ENCODE assay signal across 16 mouse cellular contexts in genomic region chr1:56286386-56287045, GRCm38 (mm10).
DNase-seq lines count a peak whose midpoint lies in the region; ATAC-seq and TF ChIP-seq lines count a peak whose summit lies in the region.
"Had no signal": no experiment of that assay in that cellular context is flagged by ENCODE, and none has a peak within 500 bp of the region (broad histone marks: within the 10 kb centered on the region; RNA-seq: fewer than 3 reads in every experiment).

No protein-coding gene starts in this region.

- no peak overlapping the region for H3K4me3 ChIP-seq in liver, embryonic 16.5 days (ENCODE audit: low read depth, low read length)
- no peak overlapping the region for H3K4me3 ChIP-seq in liver, embryonic 11.5 days (ENCODE audit: low read depth, low read length)
- H3K4me3 ChIP-seq in embryonic facial prominence, embryonic 11.5 days (ENCODE audit: low read depth, low read length) = no peak overlapping the region
- no peak overlapping the region for H3K4me3 ChIP-seq in kidney, embryonic 14.5 days (ENCODE audit: low read length)
- no peak overlapping the region for H3K4me3 ChIP-seq in intestine, postnatal 0 days (ENCODE audit: low read depth, low read length)
- H3K4me3 ChIP-seq: forebrain, embryonic 15.5 days; limb, embryonic 10.5 days had no signal

- H3K9me3 ChIP-seq in liver, embryonic 16.5 days (replicated peaks; ENCODE audit: control insufficient read depth, low read length) = no peaks in the 10 kb centered on the region
- H3K9me3 ChIP-seq in liver, embryonic 11.5 days (ENCODE audit: control insufficient read depth, low read length) = no peaks in the 10 kb centered on the region
- no peaks in the 10 kb centered on the region for H3K9me3 ChIP-seq in embryonic facial prominence, embryonic 11.5 days (replicated peaks; ENCODE audit: control insufficient read depth, low read length)
- H3K9me3 ChIP-seq in kidney, embryonic 14.5 days (ENCODE audit: control insufficient read depth, low read length) = no peaks in the 10 kb centered on the region
- no peaks in the 10 kb centered on the region for H3K9me3 ChIP-seq in intestine, postnatal 0 days (ENCODE audit: control insufficient read depth)
- H3K9me3 ChIP-seq: forebrain, embryonic 15.5 days; limb, embryonic 10.5 days had no signal

- H3K4me2 ChIP-seq in liver, embryonic 16.5 days (ENCODE audit: low read depth, low read length) = peak overlapping the region; percentile 6; the same call in 1 of the 2 replicates
- no peak overlapping the region for H3K4me2 ChIP-seq in liver, embryonic 11.5 days
- H3K4me2 ChIP-seq in embryonic facial prominence, embryonic 11.5 days (ENCODE audit: low read depth, low read length) = no peak overlapping the region
- H3K4me2 ChIP-seq in kidney, embryonic 14.5 days (replicated peaks; ENCODE audit: low read depth, low read length) = no peak overlapping the region
- no peak overlapping the region for H3K4me2 ChIP-seq in intestine, postnatal 0 days (replicated peaks; ENCODE audit: low read depth)
- H3K4me2 ChIP-seq: forebrain, embryonic 15.5 days had no signal

- H3K27me3 ChIP-seq in liver, embryonic 16.5 days (ENCODE audit: control insufficient read depth, insufficient read depth, low read depth, low read length) = no peaks in the 10 kb centered on the region
- H3K27me3 ChIP-seq in liver, embryonic 11.5 days (replicated peaks; ENCODE audit: control insufficient read depth, insufficient read depth, low read length) = no peaks in the 10 kb centered on the region
- no peaks in the 10 kb centered on the region for H3K27me3 ChIP-seq in embryonic facial prominence, embryonic 11.5 days (ENCODE audit: control insufficient read depth, insufficient read depth, low read length)
- peaks cover 5% of the 10 kb centered on the region for H3K27me3 ChIP-seq in kidney, embryonic 14.5 days (ENCODE audit: control insufficient read depth, insufficient read depth, low read length)
- H3K27me3 ChIP-seq in intestine, postnatal 0 days (replicated peaks; ENCODE audit: control insufficient read depth, insufficient read depth, low read length) = no peaks in the 10 kb centered on the region
- H3K27me3 ChIP-seq: forebrain, embryonic 15.5 days had no signal

- no peaks in the 10 kb centered on the region for H3K36me3 ChIP-seq in liver, embryonic 16.5 days (ENCODE audit: control insufficient read depth, insufficient read depth)
- no peaks in the 10 kb centered on the region for H3K36me3 ChIP-seq in liver, embryonic 11.5 days (ENCODE audit: control insufficient read depth, insufficient read depth, low read length)
- no peaks in the 10 kb centered on the region for H3K36me3 ChIP-seq in embryonic facial prominence, embryonic 11.5 days (replicated peaks; ENCODE audit: control insufficient read depth, insufficient read depth, low read depth, low read length)
- H3K36me3 ChIP-seq in kidney, embryonic 14.5 days (ENCODE audit: control insufficient read depth, insufficient read depth, low read length) = no peaks in the 10 kb centered on the region
- H3K36me3 ChIP-seq in intestine, postnatal 0 days (ENCODE audit: control insufficient read depth, insufficient read depth) = no peaks in the 10 kb centered on the region
- H3K36me3 ChIP-seq: forebrain, embryonic 15.5 days; limb, embryonic 10.5 days had no signal

- ATAC-seq in liver, embryonic 16.5 days (ENCODE audit: low read depth) = peak; percentile 41; the same call in 1 of the 2 replicates
- no peak for ATAC-seq in liver, embryonic 11.5 days (replicated peaks; ENCODE audit: low FRiP score)
- ATAC-seq in embryonic facial prominence, embryonic 11.5 days (replicated peaks; ENCODE audit: insufficient number of reproducible peaks, low FRiP score, low TSS enrichment, low read depth) = no peak; the same call in 1 of the 2 replicates
- peak; percentile 77; the same call in 1 of the 2 replicates for ATAC-seq in kidney, embryonic 14.5 days (ENCODE audit: low FRiP score, low TSS enrichment)
- ATAC-seq in intestine, postnatal 0 days = no peak
- ATAC-seq: CD4-positive, CD25-positive, alpha-beta regulatory T cell, adult 4 months; forebrain, embryonic 15.5 days had no signal

- H3K27ac ChIP-seq in liver, embryonic 16.5 days (ENCODE audit: low read length) = no peak overlapping the region
- no peak overlapping the region for H3K27ac ChIP-seq in liver, embryonic 11.5 days (ENCODE audit: low read depth, low read length)
- H3K27ac ChIP-seq in embryonic facial prominence, embryonic 11.5 days (replicated peaks; ENCODE audit: low read depth, low read length) = no peak overlapping the region
- H3K27ac ChIP-seq in kidney, embryonic 14.5 days (ENCODE audit: low read depth, low read length) = no peak overlapping the region
- H3K27ac ChIP-seq in intestine, postnatal 0 days (ENCODE audit: low read depth, low read length) = no peak overlapping the region
- H3K27ac ChIP-seq: forebrain, embryonic 15.5 days; limb, embryonic 10.5 days; liver, embryonic 14.5 days had no signal

- no peak for TF ChIP-seq CTCF in intestine, postnatal 0 days (IDR thresholded peaks at IDR 0.05; ENCODE audit: low read depth)

- WGBS in liver, embryonic 16.5 days (ENCODE audit: insufficient replicate concordance) = 40% methylated on average over 12 of the region's 12 CpGs
- 56% methylated on average over 12 of the region's 12 CpGs for WGBS in liver, embryonic 11.5 days
- 19% methylated on average over 12 of the region's 12 CpGs for WGBS in embryonic facial prominence, embryonic 11.5 days
- WGBS in kidney, embryonic 14.5 days = 9% methylated on average over 12 of the region's 12 CpGs
- WGBS in intestine, postnatal 0 days = 26% methylated on average over 12 of the region's 12 CpGs

- H3K9ac ChIP-seq in liver, embryonic 16.5 days (ENCODE audit: low read depth, low read length) = no peak overlapping the region
- H3K9ac ChIP-seq in liver, embryonic 11.5 days (ENCODE audit: low read depth, low read length) = no peak overlapping the region
- H3K9ac ChIP-seq in embryonic facial prominence, embryonic 11.5 days (replicated peaks; ENCODE audit: low read length) = no peak overlapping the region
- H3K9ac ChIP-seq in kidney, embryonic 14.5 days (ENCODE audit: low read depth, low read length) = no peak overlapping the region
- no peak overlapping the region for H3K9ac ChIP-seq in intestine, postnatal 0 days (ENCODE audit: low read depth, low read length)
- H3K9ac ChIP-seq: forebrain, embryonic 15.5 days; liver, embryonic 14.5 days had no signal

- no peak for DNase-seq in liver, embryonic 11.5 days (ENCODE audit: low spot score)
- DNase-seq in embryonic facial prominence, embryonic 11.5 days (ENCODE audit: low spot score) = peak; percentile 59
- DNase-seq in yolk sac, embryonic 10.5 days (ENCODE audit: low spot score) = peak; percentile 78
- DNase-seq in layer of hippocampus, postnatal 36 days = no peak
- DNase-seq: cerebellum, postnatal 36 days; heart, postnatal 14 days; midbrain, embryonic 14.5 days; right cerebral cortex, postnatal 4 days; thymus, postnatal 4 days had no signal

- H3K4me1 ChIP-seq in liver, embryonic 16.5 days (ENCODE audit: control insufficient read depth, low read depth, low read length) = no peaks in the 10 kb centered on the region
- H3K4me1 ChIP-seq in liver, embryonic 11.5 days (replicated peaks; ENCODE audit: control insufficient read depth, insufficient read depth, low read length) = no peaks in the 10 kb centered on the region
- H3K4me1 ChIP-seq in embryonic facial prominence, embryonic 11.5 days (ENCODE audit: control insufficient read depth, insufficient read depth, low read length) = no peaks in the 10 kb centered on the region
- H3K4me1 ChIP-seq in kidney, embryonic 14.5 days (ENCODE audit: control insufficient read depth, insufficient read depth, low read length) = no peaks in the 10 kb centered on the region
- peaks cover 4% of the 10 kb centered on the region; the same call in 1 of the 2 replicates for H3K4me1 ChIP-seq in intestine, postnatal 0 days (replicated peaks; ENCODE audit: control insufficient read depth, insufficient read depth, low read length)

Comparison
In these comparisons a context has a peak if more than half of its experiments do, and no peak if none do; other contexts are left out.
1. ATAC-seq: peak in liver, embryonic 16.5 days (single experiment) and kidney, embryonic 14.5 days (single experiment); none in liver, embryonic 11.5 days (single experiment), embryonic facial prominence, embryonic 11.5 days (single experiment) and intestine, postnatal 0 days (single experiment).
2. DNase-seq: peak in embryonic facial prominence, embryonic 11.5 days (single experiment) and yolk sac, embryonic 10.5 days (single experiment); none in liver, embryonic 11.5 days (single experiment) and layer of hippocampus, postnatal 36 days (0 of 2).